Mouse (Mus musculus) frontal cortex, adult (tissue): Measurements from ENCODE around the gene Grin1.
"Not testable (repeated sequence)": the region's sequence is repeated elsewhere in the genome, so short reads cannot be mapped to it uniquely, and the experiment has no call there.

Experiments used
- ATAC-seq: cut with Nextera tagmentation; 2 replicates; pipeline ENCODE4 v1.9.2; 2017; ENCODE audit warnings: mild to moderate bottlenecking, moderate library complexity, mixed read lengths; ENCODE audit not compliant: low TSS enrichment

Grin1 gene

GRCm38 (mm10) chr2:25256443-25257109, 62.4 kb downstream of the Grin1 start:
- not testable (repeated sequence) for ATAC-seq

GRCm38 (mm10) chr2:25255284-25255779, 63.7 kb downstream of the Grin1 start, which contains the start of gene Tmem203:
Gene Tmem203, plus strand, starts transcription at chr2:25255439.
- ATAC-seq: peak; percentile 89

GRCm38 (mm10) chr2:25252331-25252730, 66.7 kb downstream of the Grin1 start:
- no peak for ATAC-seq

- ATAC-seq: no peak
Observed at GRCm38 (mm10) chr2:25246183-25247072, 72.6 kb downstream of the Grin1 start, which contains the start of gene AL732309.1. Gene AL732309.1, minus strand, starts transcription at chr2:25246863.

- no peak for ATAC-seq
Observed at GRCm38 (mm10) chr2:25244144-25244543, 74.8 kb downstream of the Grin1 start.

- ATAC-seq: no peak
Observed at GRCm38 (mm10) chr2:25243342-25243741, 75.6 kb downstream of the Grin1 start.

GRCm38 (mm10) chr2:25242101-25242506, 76.9 kb downstream of the Grin1 start, which contains the start of the genes Rnf208 and Cysrt1:
Gene Rnf208, plus strand, starts transcription at chr2:25242255.
Gene Cysrt1, minus strand, starts transcription at chr2:25242452.
- ATAC-seq: peak; percentile 21

- ATAC-seq: no peak
Observed at GRCm38 (mm10) chr2:25241438-25241775, 77.6 kb downstream of the Grin1 start.
